Mouse (Mus musculus): ENCODE data around the gene Gata2.

Gata2 gene

DNA sequence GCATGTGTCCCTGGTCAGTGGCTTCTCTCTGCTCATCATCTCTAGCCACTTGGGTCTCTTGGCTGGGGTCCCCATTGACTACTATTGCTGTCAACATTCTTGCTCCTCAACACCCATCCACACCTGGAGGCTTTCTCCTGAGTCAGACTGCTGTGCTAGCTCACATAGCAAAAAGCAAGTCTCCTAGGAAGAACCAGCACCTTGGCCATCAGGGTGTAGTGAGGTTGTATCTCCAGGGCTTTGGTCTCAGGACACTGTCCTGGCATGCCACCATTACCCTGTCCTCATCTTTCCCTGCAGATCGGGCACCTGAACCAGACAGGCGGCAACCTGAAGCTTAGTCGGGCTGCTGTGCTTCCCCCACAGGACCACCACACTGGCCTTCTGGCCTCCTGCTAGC lies 14.6 kb downstream of the Gata2 start:
- DNase-seq (ENCODE audit: low spot score), result no peak

DNA sequence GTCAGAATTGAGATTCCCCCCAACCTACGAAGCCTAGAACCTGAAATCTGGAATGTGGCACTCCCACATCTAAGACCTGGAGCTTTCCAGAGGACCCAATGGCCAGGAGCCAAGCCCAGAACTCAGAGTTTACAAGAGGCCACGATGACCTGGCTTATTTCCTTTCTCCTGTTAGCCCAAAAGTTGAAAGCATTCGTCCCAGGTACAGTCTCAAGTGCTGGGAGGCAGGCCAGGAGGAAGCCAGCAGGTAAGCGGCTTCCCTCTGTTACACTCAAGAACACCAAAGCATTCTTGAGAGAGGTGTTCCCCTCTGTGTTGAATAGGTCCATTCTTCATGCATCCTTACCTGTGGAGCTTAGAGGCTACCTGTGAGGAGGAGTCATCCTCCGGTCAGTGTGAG lies 15.8 kb downstream of the Gata2 start:
- no peak for DNase-seq (ENCODE audit: low spot score)

DNA sequence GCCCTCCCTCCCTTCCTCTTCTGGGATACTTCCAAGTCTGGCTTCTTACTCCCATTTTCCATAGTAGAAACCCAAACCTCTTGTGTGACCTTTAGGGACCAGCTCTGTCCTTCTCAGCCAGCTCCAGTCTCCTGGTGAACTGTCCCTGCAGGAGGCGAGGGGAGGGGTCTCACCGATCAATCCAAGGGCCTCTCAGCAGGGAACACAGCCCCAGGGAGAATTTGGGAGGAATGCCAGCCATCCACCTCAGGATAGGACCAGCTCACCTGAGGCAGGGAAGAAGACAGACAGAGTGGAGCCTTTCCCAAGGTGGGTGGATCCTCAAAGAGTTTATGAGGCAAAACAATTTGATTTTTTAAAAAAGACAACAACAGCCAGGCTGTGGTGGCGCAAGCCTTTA lies 16.5 kb downstream of the Gata2 start:
- no peak for DNase-seq (ENCODE audit: low spot score)

DNA sequence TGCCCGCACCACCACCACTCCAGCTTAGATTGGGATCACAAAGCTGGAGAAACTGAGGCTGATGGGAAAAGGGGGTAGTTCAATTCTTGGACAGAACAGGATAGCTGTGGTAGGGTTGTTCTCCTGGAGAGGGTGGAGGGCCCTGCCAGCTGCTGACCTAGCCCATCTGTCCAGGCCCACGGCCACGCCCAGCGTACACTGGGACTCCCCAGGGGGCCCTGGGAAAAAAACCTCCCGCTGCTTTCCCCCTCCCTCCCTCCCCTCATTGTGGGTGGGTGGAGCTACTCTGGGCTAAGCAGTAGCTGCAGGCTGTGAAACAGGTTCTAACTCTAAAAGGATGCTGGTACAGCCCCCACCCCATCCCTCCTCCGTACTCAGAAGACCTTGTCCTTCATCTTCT lies 22.1 kb downstream of the Gata2 start:
- DNase-seq (ENCODE audit: low spot score), result no peak

DNA sequence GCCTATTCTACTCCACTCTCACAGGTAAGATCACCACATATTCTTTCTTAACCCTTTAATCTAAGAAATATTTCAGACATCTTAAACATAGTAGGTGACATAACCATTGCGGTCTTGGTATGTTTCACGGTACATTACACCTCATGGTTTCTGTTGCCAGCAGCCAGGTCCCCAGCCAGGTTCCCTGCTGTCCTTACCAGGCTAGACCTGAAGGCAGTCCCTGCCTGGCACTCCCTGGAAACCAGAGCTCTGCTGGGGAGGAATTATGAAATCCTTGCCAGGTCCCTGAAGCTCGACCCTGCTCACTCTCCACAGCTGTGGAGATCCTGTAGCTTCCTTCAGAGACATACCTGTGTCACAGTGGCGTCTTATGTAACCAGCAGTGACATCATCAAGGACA lies 22.5 kb downstream of the Gata2 start:
- no peak for DNase-seq (ENCODE audit: low spot score)

DNA sequence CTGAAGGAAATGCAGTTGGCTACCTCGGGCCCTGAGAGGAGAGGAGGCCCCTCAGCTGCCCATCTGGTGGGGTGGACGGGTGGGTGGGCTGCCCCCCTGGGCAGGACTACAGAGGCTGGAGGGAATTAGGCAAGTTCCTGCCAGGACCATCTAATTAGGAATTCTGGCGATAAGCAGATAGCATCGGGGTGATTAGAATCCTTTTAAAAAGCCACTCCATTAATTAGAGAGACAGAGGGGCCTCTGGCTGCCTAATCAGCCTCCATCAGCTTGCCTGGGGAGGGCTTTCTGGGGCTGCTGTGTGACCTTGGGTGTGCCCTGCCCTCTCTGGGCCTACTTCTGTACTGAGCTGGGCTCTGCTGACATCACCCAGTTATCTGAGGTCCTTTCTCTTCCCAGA lies 25.4 kb downstream of the Gata2 start:
- no peak for DNase-seq (ENCODE audit: low spot score)

DNA sequence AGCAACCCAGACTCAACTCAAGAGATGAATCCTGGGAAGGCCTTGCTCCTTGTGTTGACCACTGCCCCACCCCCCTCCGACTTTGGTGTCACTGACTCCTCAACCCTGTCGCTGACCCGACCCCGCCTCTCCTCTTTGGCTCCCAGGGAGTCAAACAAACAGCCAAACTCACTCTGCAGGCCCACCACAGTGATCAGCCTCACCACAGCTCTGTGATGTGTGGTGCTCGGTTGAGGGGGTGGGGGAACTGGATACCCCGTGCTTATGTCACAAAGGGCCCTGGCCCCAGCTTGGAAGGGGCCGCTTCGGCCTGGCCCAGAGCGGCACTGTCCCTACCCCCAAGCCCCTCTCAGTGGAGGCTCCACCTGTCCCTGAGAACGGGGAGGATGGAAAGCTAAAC lies 28.3 kb downstream of the Gata2 start, which contains the start of gene Dnajb8:
Gene Dnajb8, plus strand, starts transcription at position 301 of the 400 bp plus-strand sequence.
- no peak for DNase-seq (ENCODE audit: low spot score)

DNA sequence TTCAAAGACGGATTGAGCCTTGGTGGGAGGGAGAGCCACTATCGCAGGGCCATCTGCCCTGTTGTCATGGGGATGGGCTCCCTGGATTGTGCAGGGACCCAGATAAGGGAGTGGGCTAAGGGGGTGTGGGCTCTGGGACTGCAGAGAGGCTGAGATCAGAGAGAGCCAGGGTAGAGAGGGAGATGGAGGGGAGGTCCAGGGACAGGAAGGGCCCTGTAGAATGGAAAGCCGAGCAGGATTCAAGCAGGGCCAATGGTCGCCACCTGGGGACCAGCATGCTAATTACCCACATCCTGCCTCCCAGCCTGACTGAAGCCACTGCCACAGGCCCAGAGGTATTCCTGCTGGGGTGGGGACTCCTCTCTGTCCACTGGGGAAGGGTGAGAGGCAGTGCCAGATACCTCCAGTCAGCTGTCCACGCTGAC lies 32.9 kb downstream of the Gata2 start:
- DNase-seq (ENCODE audit: low spot score), result no peak

DNA sequence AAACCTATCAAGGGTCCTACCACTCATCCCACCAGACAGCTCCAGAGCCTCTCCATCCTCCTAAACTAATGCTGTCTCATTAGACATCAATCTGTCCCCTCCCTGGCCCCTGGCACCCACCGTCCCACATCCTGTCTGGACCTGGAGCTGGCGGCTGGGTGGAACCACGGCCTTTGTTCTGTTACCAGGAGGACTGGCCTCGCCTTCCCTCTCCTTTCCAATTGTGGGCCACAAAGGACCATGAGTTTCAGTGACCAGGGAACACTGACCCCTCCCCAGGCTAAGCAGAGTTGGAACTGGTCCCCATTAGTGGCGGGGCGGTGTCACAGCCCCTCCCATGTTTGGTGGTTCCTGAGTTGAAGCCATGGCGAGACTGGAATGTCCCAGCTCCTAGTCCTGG lies 33.8 kb downstream of the Gata2 start:
- DNase-seq (ENCODE audit: low spot score), result no peak

DNA sequence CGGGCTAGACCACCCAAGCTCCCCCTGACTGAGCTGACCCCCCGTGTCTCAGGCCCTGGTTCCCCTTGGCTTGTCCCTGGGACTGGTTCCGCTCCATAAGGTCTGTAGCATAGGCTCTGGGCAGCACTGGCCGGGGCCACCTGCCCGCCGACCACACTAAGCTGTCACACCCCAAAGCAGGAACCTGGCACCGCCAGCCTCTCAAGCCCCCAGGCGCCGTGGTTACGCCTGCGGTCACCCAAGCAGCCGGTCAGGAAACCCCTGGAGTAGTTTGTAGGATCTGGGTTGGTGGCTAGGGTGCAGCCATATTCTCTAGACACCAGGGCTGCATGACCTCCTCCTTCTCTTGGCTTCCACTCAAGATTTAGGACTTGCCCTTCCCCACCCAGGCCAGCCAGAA lies 35.5 kb downstream of the Gata2 start:
- DNase-seq (ENCODE audit: low spot score), result no peak

DNA sequence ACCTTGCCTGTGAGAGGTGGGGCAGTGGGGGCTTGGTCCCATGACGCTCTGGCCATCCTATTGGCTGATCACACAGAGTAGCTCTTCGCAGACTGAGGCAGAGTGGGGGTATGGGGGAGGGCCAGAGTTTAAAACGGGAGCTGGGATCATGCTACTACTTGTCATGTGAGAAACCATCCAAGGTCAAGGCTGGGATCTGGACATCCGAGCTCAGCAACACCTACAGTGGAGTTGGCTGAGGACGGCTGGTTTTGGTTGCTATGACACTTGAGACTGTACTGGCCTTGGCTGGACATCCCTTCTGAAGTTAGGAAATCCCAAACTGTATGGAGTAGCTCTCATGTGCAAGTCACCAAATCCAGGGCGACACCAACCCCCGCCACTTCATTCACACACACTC lies 38.1 kb downstream of the Gata2 start:
- no peak for DNase-seq (ENCODE audit: low spot score)

DNA sequence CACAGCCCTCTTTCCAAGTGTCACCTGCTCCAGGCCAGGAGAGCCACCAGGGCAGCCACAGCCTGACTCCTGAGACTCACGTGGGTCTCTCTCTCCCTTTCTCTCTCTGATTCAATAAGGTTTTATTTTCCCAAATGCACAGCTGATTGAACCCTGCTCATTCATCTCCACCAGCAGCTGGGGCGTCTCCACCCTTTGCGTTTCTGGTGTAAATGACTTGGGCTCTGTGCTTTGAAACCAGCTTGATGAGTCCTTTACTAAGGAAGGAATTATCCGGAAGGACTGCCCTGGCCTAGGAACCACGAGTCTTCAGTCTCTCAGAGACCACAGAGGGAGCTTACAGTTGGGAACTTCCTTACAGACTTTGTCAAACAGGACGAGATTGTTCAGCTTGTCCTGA lies 38.5 kb downstream of the Gata2 start:
- no peak for DNase-seq (ENCODE audit: low spot score)

DNA sequence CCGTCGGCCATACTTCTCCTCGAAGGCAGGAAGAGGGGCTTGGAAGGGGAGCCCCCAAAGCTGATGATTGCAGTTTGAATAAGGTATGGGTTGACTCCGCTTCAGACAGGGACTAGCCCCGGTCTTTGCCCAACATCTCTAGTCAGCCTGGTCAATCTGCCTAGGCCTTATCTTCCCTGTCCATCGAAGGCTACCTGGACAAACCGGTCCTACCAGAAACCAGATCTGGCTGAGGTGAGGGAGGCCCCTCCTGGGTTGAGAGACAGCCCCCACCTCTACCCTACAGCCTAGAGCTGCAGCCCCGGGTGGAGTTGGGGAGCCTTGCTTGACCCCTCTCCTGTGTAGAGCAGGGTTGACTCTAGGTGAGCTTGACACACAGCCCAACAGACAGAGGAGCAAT lies 40.3 kb downstream of the Gata2 start:
- no peak for DNase-seq (ENCODE audit: low spot score)

DNA sequence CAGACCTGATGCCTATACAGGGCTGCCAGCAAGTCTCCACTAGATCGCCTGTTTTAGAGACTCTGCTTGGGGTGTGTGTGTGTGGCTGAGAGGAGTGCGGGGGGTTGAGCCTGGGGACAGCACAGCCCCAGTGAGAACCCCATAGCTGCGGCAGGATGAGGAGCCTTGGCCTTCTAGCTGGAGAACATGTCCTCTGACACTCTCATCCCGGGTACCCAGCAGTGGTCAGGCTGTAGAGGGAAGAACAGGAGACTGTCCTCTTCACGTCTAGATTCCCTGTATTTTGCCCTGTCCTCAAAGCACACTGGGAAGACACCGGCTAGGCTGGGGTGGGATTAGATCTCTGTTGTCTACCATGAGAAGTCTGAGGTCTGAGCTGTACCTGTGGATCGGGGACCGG lies 41.8 kb downstream of the Gata2 start:
- DNase-seq (ENCODE audit: low spot score), result no peak

DNA sequence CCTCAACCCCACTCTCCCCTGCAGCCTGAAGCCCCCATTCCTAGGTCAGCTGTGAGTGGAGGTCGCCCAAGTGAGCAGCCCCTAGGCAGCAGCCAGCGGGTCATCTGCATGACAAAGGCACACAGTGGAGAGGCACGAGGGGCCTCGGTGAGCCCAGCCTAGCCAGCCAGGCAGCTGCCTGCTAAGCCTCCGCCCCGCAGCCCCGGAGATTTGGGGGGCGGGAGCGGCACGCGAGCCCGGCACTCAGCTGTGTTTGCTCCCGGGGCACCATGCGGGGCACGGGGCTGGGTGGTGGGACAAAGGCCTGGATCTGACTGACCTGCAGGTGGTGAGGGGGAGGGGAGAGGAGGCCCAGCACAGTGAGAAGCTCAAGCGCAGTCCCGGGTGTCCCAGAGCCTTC lies 42.3 kb downstream of the Gata2 start:
- DNase-seq (ENCODE audit: low spot score), result no peak

DNA sequence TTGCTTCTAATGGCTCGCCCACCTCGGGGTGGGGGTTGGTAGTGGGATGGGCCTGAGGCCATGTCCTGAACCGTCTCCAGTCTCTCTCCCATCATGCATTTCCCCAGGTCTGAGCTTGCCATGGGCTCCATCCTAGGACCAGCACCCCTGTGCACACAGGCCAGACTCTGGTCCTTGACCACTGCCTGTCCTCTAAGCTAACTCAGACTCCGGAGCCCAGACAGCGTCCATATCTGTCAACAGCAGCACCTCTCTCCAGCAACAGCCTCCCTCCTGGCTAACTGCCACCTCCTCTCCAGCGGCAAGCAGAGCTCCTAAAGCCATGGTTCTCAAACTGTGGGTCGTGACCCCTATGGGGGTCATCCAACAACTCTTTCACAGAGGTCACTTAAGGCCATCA lies 42.8 kb downstream of the Gata2 start:
- DNase-seq (ENCODE audit: low spot score), result no peak

DNA sequence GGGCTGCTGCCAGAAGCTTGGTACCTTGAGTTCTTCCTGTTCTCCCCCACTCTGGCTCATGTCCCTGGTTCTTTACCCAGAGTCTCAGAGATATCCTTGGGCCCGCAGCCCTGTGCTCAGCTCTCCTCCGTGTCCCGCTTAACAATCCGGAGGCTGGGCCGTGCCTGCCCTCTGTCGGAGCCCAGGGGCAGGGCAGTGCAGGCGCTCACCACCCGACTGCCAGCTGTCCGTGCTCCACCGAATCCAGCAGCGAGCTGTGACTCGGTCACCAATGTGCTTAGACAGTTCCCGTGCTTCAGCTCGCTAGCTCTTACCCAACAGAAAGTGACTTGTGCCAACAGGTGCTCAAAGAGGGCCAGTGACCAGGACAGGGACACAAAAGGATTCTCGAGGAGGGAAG lies 48.9 kb downstream of the Gata2 start:
- peak; percentile 31 for DNase-seq (ENCODE audit: low spot score)

DNA sequence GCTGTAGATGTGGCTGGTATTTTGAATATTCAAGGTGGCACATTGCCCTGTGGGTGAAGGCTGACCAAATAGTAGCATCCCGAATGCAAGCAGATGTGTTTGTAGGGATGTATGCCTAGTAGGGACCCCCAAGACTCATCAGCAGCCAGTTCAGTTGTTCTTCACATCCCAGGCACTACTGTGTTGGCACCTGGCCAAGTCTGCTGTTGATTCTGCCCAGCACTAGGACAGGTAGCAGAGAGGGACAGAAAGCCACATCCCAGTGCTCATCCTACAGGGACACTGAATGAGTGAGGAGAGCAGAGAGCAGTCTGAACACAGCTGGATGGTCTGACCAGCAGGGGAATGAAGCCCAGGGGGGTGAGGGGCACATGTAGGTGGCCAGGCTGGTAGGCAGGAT lies 55.5 kb downstream of the Gata2 start:
- no peak for DNase-seq (ENCODE audit: low spot score)

DNA sequence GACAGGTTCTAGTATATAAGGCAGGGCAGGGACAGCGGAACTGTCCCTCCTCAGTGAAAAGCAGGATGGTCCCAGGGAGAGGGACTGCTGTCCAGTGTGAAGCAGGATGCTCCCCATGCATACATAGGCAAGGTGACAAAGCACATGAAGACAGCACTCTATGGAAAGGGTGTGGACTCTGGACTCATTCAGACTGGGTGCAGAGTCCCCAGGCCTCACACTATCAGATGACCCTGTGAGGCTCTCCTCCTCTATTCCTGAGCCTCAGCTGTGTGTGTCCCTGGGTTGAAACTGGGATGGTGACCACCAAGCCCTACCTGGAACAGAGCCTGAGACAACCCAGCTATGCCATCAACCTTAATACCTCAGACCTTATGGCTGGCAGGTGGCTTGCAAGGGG lies 57.7 kb downstream of the Gata2 start:
- DNase-seq (ENCODE audit: low spot score), result no peak

DNA sequence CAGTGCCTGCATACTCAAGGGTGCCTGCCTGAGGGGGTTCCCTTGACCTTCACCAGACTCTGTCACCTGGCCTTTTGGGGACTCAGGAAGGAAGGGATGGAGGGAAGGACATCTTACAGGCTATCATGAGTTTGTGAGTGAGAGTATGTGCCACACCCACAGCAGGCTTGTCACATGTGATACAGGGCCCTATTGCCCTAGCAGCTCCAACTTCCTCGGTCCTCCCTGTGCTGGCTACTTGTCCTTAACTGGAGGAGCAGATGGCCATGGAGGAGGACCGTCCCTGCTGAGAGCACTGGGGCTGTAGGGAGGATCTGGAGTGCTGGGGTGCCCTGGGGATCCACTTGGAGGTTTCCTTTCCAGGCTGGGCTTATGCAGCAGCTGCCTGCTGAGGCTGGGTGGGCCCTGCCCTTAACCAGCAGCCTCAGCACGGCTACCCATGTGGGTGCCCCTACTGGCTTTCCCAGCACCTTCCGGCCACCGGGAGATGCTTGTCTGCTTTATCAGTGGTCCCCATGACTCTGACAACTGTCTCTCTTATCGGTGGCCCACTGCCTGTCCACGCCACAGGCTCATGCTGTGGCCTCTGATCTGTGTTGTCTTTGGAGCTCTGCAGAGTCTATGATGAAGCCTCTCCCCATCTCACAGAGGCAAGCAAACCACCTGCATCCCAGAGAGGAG lies 58.2 kb downstream of the Gata2 start:
- no peak for DNase-seq (ENCODE audit: low spot score)

DNA sequence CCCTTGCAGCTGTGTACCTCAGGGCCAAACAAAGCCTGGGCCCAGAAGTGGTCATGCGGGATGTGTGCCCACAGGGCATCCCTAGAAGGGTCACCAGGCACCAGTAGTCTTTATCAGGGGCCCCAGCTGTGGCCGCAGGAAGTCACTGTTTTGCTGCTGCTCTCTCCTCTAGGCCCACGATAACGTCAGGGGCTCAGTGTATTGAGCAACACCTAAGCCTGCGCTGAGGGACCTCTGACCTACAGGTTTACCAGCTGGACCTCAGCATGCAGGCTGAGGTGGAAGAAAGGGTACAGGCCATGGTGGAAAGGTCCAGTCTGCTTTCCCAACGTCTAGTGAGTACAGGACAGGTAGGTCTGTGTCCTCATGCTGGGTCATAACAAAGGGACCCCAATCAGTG lies 60.4 kb downstream of the Gata2 start:
- DNase-seq (ENCODE audit: low spot score), result no peak

DNA sequence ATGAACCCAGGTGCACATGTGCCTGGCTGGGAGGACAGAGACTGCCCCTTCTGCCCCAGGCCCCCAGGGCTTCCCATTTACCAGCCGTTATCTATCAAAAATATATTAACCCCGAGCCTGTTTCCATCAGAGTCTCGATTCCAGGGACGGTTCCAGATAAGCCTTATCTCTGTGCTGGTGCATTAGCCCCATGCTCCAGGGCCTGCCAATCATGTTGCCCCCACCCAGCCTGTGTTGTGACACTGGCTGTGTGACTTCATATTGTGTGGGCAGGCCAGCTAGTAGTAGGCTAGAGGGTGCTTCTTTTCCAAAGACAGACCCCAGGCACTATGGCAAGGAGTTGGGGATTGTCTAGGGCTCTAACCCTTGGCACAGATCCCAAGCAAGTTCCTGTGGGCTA lies 61.7 kb downstream of the Gata2 start:
- no peak for DNase-seq (ENCODE audit: low spot score)

All from ovary, adult 18-20 months (tissue).